Mouse (Mus musculus) bone marrow macrophage, adult 2 months (primary cell): ENCODE measurements around the gene Adh6a.

ENCODE experiments used
- CTCF ChIP-seq: IDR thresholded peaks from 2 replicates; pipeline ENCODE4 v1.5.1; 2012; ENCODE audit warnings: low read depth, mild to moderate bottlenecking, low read length, moderate library complexity
- POLR2A ChIP-seq: IDR thresholded peaks from 2 replicates; pipeline ENCODE4 v1.6.1; 2012; ENCODE audit warnings: mild to moderate bottlenecking, low read depth, low read length, borderline replicate concordance

- TF ChIP-seq CTCF (no peak), POLR2A (no peak)
Measured at GRCm38 (mm10) chr3:138366181-138366580, 53.1 kb downstream of the Adh6a start.
